Mouse (Mus musculus) limb, embryonic 15.5 days (tissue): ENCODE measurements around the gene Smyd3. TPM values are rescaled to one million over a fixed set of nuclear protein-coding genes. Genes with fewer than 3 reads are reported as not detected.

ENCODE experiments used
- ATAC-seq: fragments of 200-750 bp; cut with Nextera tagmentation; 2 replicates; pipeline ENCODE4 v1.8.0; 2017; ENCODE audit warnings: low read depth, moderate TSS enrichment; ENCODE audit not compliant: insufficient number of reproducible peaks, low FRiP score, low TSS enrichment
- H3K27ac ChIP-seq: fragments of 300-500 bp; sonication (generic); 2 replicates; pipeline ENCODE4 v1.5.1; 2015; ENCODE audit warnings: moderate library complexity, mild to moderate bottlenecking, inconsistent platforms
- H3K27me3 ChIP-seq: fragments of 300-500 bp; sonication (generic); 2 replicates; pipeline ENCODE4 v1.6.1; 2015; ENCODE audit warnings: inconsistent platforms
- H3K36me3 ChIP-seq: fragments of 300-500 bp; sonication (generic); 2 replicates; pipeline ENCODE4 v1.6.1; 2015; ENCODE audit warnings: inconsistent platforms
- H3K4me1 ChIP-seq: fragments of 300-500 bp; sonication (generic); 2 replicates; pipeline ENCODE4 v1.6.1; 2015; ENCODE audit warnings: inconsistent platforms
- H3K4me2 ChIP-seq: fragments of 300-500 bp; sonication (generic); 2 replicates; pipeline ENCODE4 v1.6.1; 2015; ENCODE audit warnings: mild to moderate bottlenecking, inconsistent platforms
- H3K4me3 ChIP-seq: fragments of 300-500 bp; sonication (generic); 2 replicates; pipeline ENCODE4 v1.5.1; 2015; ENCODE audit warnings: mild to moderate bottlenecking, inconsistent platforms
- H3K9ac ChIP-seq: fragments of 300-500 bp; sonication (generic); 2 replicates; pipeline ENCODE4 v1.6.1; 2015; ENCODE audit warnings: inconsistent platforms
- H3K9me3 ChIP-seq: fragments of 300-500 bp; sonication (generic); 2 replicates; pipeline ENCODE4 v1.6.1; 2016; ENCODE audit warnings: inconsistent platforms
- WGBS: fragments of 180-500 bp; shearing (Covaris S2); methylation state at CpG from one replicate; pipeline ENCODE4 v1.1.7; 2015; 5-methylcytosine and 5-hydroxymethylcytosine counted together
- polyA plus RNA-seq: library from polyadenylated mRNA; unstranded; fragments of >200 nt; fragmentation: Nextera tagmentation; extraction: Ambion mirVana; gene quantifications from 2 replicates; pipeline ENCODE4 v1.2.1, GENCODE M21; 2015

Gene Smyd3
- polyA plus RNA-seq, 1 experiment from 2014 or later, result 19.2 TPM

GRCm38 (mm10) chr1:179361481-179362466 is 156.1 kb downstream of the Smyd3 start:
- no peak overlapping the region for H3K4me3 ChIP-seq
- ATAC-seq, result peak; percentile 48; the same call in 1 of the 2 replicates

GRCm38 (mm10) chr1:179357111-179357510 is 160.7 kb downstream of the Smyd3 start:
- H3K27me3 ChIP-seq, result no peaks in the 10 kb centered on the region
- WGBS, result 76% methylated on average over 2 of the region's 2 CpGs
- no peak overlapping the region for H3K4me3 ChIP-seq
- H3K9ac ChIP-seq, result no peak overlapping the region
- H3K9me3 ChIP-seq, result no peaks in the 10 kb centered on the region
- H3K27ac ChIP-seq, result no peak overlapping the region
- no peaks in the 10 kb centered on the region for H3K36me3 ChIP-seq
- peaks cover 6% of the 10 kb centered on the region; the same call in 1 of the 2 replicates for H3K4me1 ChIP-seq
- ATAC-seq, result no peak
- no peak overlapping the region for H3K4me2 ChIP-seq

More at GRCm38 (mm10) chr1:179361481-179362466, 156.1 kb downstream of the Smyd3 start:
- Histone ChIP-seq H3K9ac (no peak overlapping the region), H3K27ac (no peak overlapping the region; the same call in 1 of the 2 replicates), H3K9me3 (no peaks in the 10 kb centered on the region), H3K4me2 (no peak overlapping the region), H3K4me1 (peaks cover 15% of the 10 kb centered on the region; the same call in 1 of the 2 replicates), H3K36me3 (no peaks in the 10 kb centered on the region), H3K27me3 (no peaks in the 10 kb centered on the region)
- WGBS, result 27% methylated on average over 8 of the region's 8 CpGs

- Histone ChIP-seq H3K4me2 (no peak overlapping the region), H3K4me3 (no peak overlapping the region), H3K9ac (no peak overlapping the region), H3K4me1 (no peaks in the 10 kb centered on the region), H3K36me3 (no peaks in the 10 kb centered on the region), H3K27ac (no peak overlapping the region), H3K27me3 (no peaks in the 10 kb centered on the region), H3K9me3 (no peaks in the 10 kb centered on the region)
- WGBS, result 89% methylated on average over 6 of the region's 6 CpGs
- ATAC-seq, result no peak
Measured at GRCm38 (mm10) chr1:179354250-179354649, 163.6 kb downstream of the Smyd3 start.

GRCm38 (mm10) chr1:179345318-179345925 is 172.4 kb downstream of the Smyd3 start:
- no peaks in the 10 kb centered on the region for H3K4me1 ChIP-seq
- H3K4me3 ChIP-seq, result no peak overlapping the region
- H3K9me3 ChIP-seq, result no peaks in the 10 kb centered on the region
- H3K27me3 ChIP-seq, result no peaks in the 10 kb centered on the region
- no peaks in the 10 kb centered on the region for H3K36me3 ChIP-seq
- no peak overlapping the region for H3K9ac ChIP-seq
- 73% methylated on average over 2 of the region's 2 CpGs for WGBS
- H3K4me2 ChIP-seq, result no peak overlapping the region
- no peak overlapping the region for H3K27ac ChIP-seq
- no peak for ATAC-seq

- H3K27me3 ChIP-seq, result no peaks in the 10 kb centered on the region
- ATAC-seq, result no peak
- 90% methylated on average over 17 of the region's 17 CpGs for WGBS
Measured at GRCm38 (mm10) chr1:179343426-179343825, 174.4 kb downstream of the Smyd3 start.

GRCm38 (mm10) chr1:179341589-179341988 is 176.3 kb downstream of the Smyd3 start:
- H3K27ac ChIP-seq, result no peak overlapping the region
- no peak overlapping the region for H3K4me2 ChIP-seq
- H3K27me3 ChIP-seq, result no peaks in the 10 kb centered on the region
- no peak overlapping the region for H3K4me3 ChIP-seq
- no peaks in the 10 kb centered on the region for H3K36me3 ChIP-seq
- peaks cover 5% of the 10 kb centered on the region; the same call in 1 of the 2 replicates for H3K4me1 ChIP-seq
- no peak for ATAC-seq
- H3K9ac ChIP-seq, result no peak overlapping the region
- no peaks in the 10 kb centered on the region for H3K9me3 ChIP-seq
- WGBS, result 74% methylated on average over 1 of the region's 1 CpGs

More at GRCm38 (mm10) chr1:179343426-179343825, 174.4 kb downstream of the Smyd3 start:
- Histone ChIP-seq H3K27ac (no peak overlapping the region), H3K9ac (no peak overlapping the region), H3K4me1 (0 out of 2 replicates have a peak, but pooled peaks cover under 1% of the 10 kb centered on the region), H3K9me3 (no peaks in the 10 kb centered on the region), H3K36me3 (no peaks in the 10 kb centered on the region), H3K4me3 (no peak overlapping the region), H3K4me2 (no peak overlapping the region)

GRCm38 (mm10) chr1:179339066-179339465 is 178.8 kb downstream of the Smyd3 start:
- Histone ChIP-seq H3K27me3 (no peaks in the 10 kb centered on the region), H3K27ac (no peak overlapping the region), H3K9me3 (no peaks in the 10 kb centered on the region), H3K9ac (no peak overlapping the region), H3K36me3 (no peaks in the 10 kb centered on the region), H3K4me2 (no peak overlapping the region), H3K4me1 (peaks cover 5% of the 10 kb centered on the region; the same call in 1 of the 2 replicates), H3K4me3 (no peak overlapping the region)
- no peak for ATAC-seq
- WGBS, result 64% methylated on average over 3 of the region's 3 CpGs

- no peak overlapping the region for H3K9ac ChIP-seq
- WGBS, result 76% methylated on average over 5 of the region's 5 CpGs
- no peaks in the 10 kb centered on the region for H3K9me3 ChIP-seq
- no peaks in the 10 kb centered on the region for H3K27me3 ChIP-seq
- no peaks in the 10 kb centered on the region for H3K36me3 ChIP-seq
- no peak overlapping the region for H3K27ac ChIP-seq
- no peak overlapping the region for H3K4me3 ChIP-seq
- H3K4me1 ChIP-seq, result peaks cover 5% of the 10 kb centered on the region; the same call in 1 of the 2 replicates
- no peak overlapping the region for H3K4me2 ChIP-seq
- ATAC-seq, result no peak
Measured at GRCm38 (mm10) chr1:179337529-179337928, 180.3 kb downstream of the Smyd3 start.

- Histone ChIP-seq H3K9me3 (no peaks in the 10 kb centered on the region), H3K4me1 (no peaks in the 10 kb centered on the region), H3K27me3 (no peaks in the 10 kb centered on the region), H3K9ac (no peak overlapping the region), H3K36me3 (no peaks in the 10 kb centered on the region), H3K4me2 (no peak overlapping the region), H3K27ac (no peak overlapping the region), H3K4me3 (no peak overlapping the region)
- 92% methylated on average over 3 of the region's 3 CpGs for WGBS
- ATAC-seq, result no peak
Measured at GRCm38 (mm10) chr1:179326965-179327308, 190.9 kb downstream of the Smyd3 start.

GRCm38 (mm10) chr1:179326262-179326964 is 191.4 kb downstream of the Smyd3 start:
- H3K4me2 ChIP-seq, result no peak overlapping the region
- no peak for ATAC-seq
- H3K9me3 ChIP-seq, result no peaks in the 10 kb centered on the region
- no peak overlapping the region for H3K9ac ChIP-seq
- no peaks in the 10 kb centered on the region for H3K4me1 ChIP-seq
- H3K27me3 ChIP-seq, result no peaks in the 10 kb centered on the region
- H3K4me3 ChIP-seq, result no peak overlapping the region
- H3K36me3 ChIP-seq, result no peaks in the 10 kb centered on the region
- WGBS, result 90% methylated on average over 9 of the region's 9 CpGs
- H3K27ac ChIP-seq, result no peak overlapping the region

- Histone ChIP-seq H3K4me2 (no peak overlapping the region), H3K4me1 (no peaks in the 10 kb centered on the region), H3K27me3 (no peaks in the 10 kb centered on the region), H3K4me3 (no peak overlapping the region), H3K27ac (no peak overlapping the region), H3K9me3 (no peaks in the 10 kb centered on the region), H3K9ac (no peak overlapping the region), H3K36me3 (no peaks in the 10 kb centered on the region)
- ATAC-seq, result no peak
- 74% methylated on average over 6 of the region's 6 CpGs for WGBS
Measured at GRCm38 (mm10) chr1:179324271-179324670, 193.6 kb downstream of the Smyd3 start.
